In the genomic region with DNA sequence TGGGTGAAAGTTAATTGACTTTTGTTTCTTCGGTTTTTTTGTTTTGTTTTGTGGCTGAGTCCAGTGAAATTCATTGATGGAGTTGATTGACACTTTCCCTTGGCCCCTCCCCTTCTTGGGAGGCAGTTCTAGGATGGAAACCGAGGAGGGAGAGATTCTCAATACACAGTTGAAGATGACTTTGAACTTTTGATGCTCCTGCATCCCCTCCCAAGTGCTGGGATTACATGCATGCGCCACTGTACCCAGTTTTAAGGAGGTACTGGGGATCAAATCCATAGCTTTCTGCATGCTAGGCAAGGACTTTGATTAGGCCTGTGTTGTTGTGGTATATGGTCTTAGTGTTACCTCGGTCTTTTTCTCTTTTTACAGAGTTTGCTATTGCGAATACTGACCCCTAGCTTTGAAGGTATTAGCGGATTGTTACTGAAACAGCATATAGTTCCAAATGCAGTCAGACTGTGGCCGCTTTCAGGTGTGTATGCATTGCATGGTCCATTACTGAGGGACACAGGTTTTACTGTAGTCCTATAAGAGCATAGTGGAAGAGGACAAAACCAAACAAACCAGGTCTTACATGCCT, we compare ENCODE assay signal across 7 mouse cellular contexts. TPM values are rescaled to one million over a fixed set of nuclear protein-coding genes. Genes with fewer than 3 reads are reported as not detected.
DNase-seq lines count a peak whose midpoint lies in the region; ATAC-seq and TF ChIP-seq lines count a peak whose summit lies in the region.

No protein-coding gene starts in this region.

- H3K36me3 ChIP-seq in embryonic facial prominence, embryonic 12.5 days, result peaks cover 22% of the 10 kb centered on the region
- peaks cover 17% of the 10 kb centered on the region for H3K36me3 ChIP-seq in intestine, embryonic 14.5 days (ENCODE audit: control insufficient read depth, insufficient read depth, low read length)
- no peaks in the 10 kb centered on the region for H3K36me3 ChIP-seq in myocyte (ENCODE audit: control insufficient read depth, insufficient read depth)

- 38% methylated on average over 7 of the region's 7 CpGs for WGBS in embryonic facial prominence, embryonic 12.5 days
- 40% methylated on average over 7 of the region's 7 CpGs for WGBS in intestine, embryonic 14.5 days

- peaks cover 22% of the 10 kb centered on the region for H3K4me1 ChIP-seq in embryonic facial prominence, embryonic 12.5 days
- H3K4me1 ChIP-seq in intestine, embryonic 14.5 days (replicated peaks; ENCODE audit: control insufficient read depth, insufficient read depth, low read length), result peaks cover 16% of the 10 kb centered on the region

- TF ChIP-seq POLR2A in myocyte (IDR thresholded peaks at IDR 0.05; ENCODE audit: insufficient read length, low read depth), result no peak

- H3K27me3 ChIP-seq in embryonic facial prominence, embryonic 12.5 days, result no peaks in the 10 kb centered on the region
- no peaks in the 10 kb centered on the region for H3K27me3 ChIP-seq in intestine, embryonic 14.5 days (replicated peaks; ENCODE audit: control insufficient read depth, insufficient read depth, low read length)
- no peaks in the 10 kb centered on the region for H3K27me3 ChIP-seq in myocyte (ENCODE audit: control insufficient read depth, insufficient read depth, insufficient read length)

- H3K4me2 ChIP-seq in embryonic facial prominence, embryonic 12.5 days (replicated peaks), result peak overlapping the region; percentile 87
- H3K4me2 ChIP-seq in intestine, embryonic 14.5 days (ENCODE audit: low read length), result peak overlapping the region; percentile 91
- H3K4me2 ChIP-seq in myocyte (ENCODE audit: low read depth), result peak overlapping the region; percentile 90

- peak; percentile 41 for DNase-seq in retina, embryonic 14.5 days (ENCODE audit: low spot score)
- DNase-seq in retina, postnatal 1 day, result no peak
- no peak for DNase-seq in intestine, embryonic 14.5 days (ENCODE audit: low spot score)
- no peak for DNase-seq in adipocyte (ENCODE audit: low spot score)
- no peak for DNase-seq in adrenal gland, adult 8-10 months

- H3K79me2 ChIP-seq in myocyte (ENCODE audit: control insufficient read depth, insufficient read depth), result peaks cover 29% of the 10 kb centered on the region

- peak overlapping the region; percentile 71 for H3ac ChIP-seq in myocyte (ENCODE audit: control insufficient read depth, insufficient read length)

- H3K9me3 ChIP-seq in embryonic facial prominence, embryonic 12.5 days, result no peaks in the 10 kb centered on the region
- no peaks in the 10 kb centered on the region for H3K9me3 ChIP-seq in intestine, embryonic 14.5 days (ENCODE audit: control insufficient read depth, low read length)

- no peak for ATAC-seq in embryonic facial prominence, embryonic 12.5 days (ENCODE audit: insufficient number of reproducible peaks, insufficient read depth, low FRiP score, low TSS enrichment)
- ATAC-seq in intestine, embryonic 14.5 days (replicated peaks; ENCODE audit: low FRiP score, low TSS enrichment, low read depth), result no peak

- peak overlapping the region; percentile 92 for H3K27ac ChIP-seq in embryonic facial prominence, embryonic 12.5 days
- H3K27ac ChIP-seq in intestine, embryonic 14.5 days (ENCODE audit: low read depth), result peak overlapping the region; percentile 85

- peak overlapping the region; percentile 92 for H3K4me3 ChIP-seq in embryonic facial prominence, embryonic 12.5 days
- peak overlapping the region; percentile 85 for H3K4me3 ChIP-seq in intestine, embryonic 14.5 days (ENCODE audit: low read depth, low read length)
- H3K4me3 ChIP-seq in myocyte, result peak overlapping the region; percentile 75

- H3K9ac ChIP-seq in embryonic facial prominence, embryonic 12.5 days, result peak overlapping the region; percentile 95
- H3K9ac ChIP-seq in intestine, embryonic 14.5 days (ENCODE audit: low read length), result peak overlapping the region; percentile 94

TF ChIP-seq in myocyte, 11 proteins besides CTCF, POLR2A, EP300 and RAD21:
- TF ChIP-seq MYOG (IDR thresholded peaks at IDR 0.05; ENCODE audit: control insufficient read depth in 1 of 3, insufficient read depth in 1 of 3, insufficient read length in 2 of 3, low read depth in 2 of 3) (no peak), TCF3 (IDR thresholded peaks at IDR 0.05; ENCODE audit: insufficient read length, low read depth) (no peak), MYOD1 (IDR thresholded peaks at IDR 0.05; ENCODE audit: control insufficient read depth in 1 of 3, insufficient read length in 2 of 3, low read depth in 2 of 3) (no peak), USF1 (IDR thresholded peaks at IDR 0.05; ENCODE audit: low read depth) (no peak), CEBPB (IDR thresholded peaks at IDR 0.05; ENCODE audit: insufficient read depth, poor library complexity, severe bottlenecking) (no peak), E2F4 (IDR thresholded peaks at IDR 0.05; ENCODE audit: insufficient read depth) (no peak)
TF ChIP-seq in myocyte: peak in this region for 0.

RNA-seq across cellular contexts. Expression of a gene that starts 3.5 kb away (rescaled TPM):
- 55.5 and 58.2 TPM in 2 replicates for polyA plus RNA-seq in embryonic facial prominence, embryonic 12.5 days (2016; fragmentation: Nextera tagmentation; extraction: Ambion mirVana)
- 46.0 and 47.2 TPM in 2 replicates for polyA plus RNA-seq in intestine, embryonic 14.5 days (2014; fragmentation: Nextera tagmentation; extraction: Ambion mirVana)
- polyA plus RNA-seq in myocyte (2012; fragmentation: generic; extraction: Trizol), result 83.4 TPM
- total RNA-seq in adrenal gland, adult 8-10 months (2022), result 100 to 1,000 TPM in 1 of 4 experiments, 10 to 100 TPM in 3; 85.0 to 103 (median 86.7) TPM

RNA-seq across cellular contexts. Expression of a gene that starts 24.1 kb away (rescaled TPM):
- 73.1 and 102 TPM in 2 replicates for polyA plus RNA-seq in embryonic facial prominence, embryonic 12.5 days (2016; fragmentation: Nextera tagmentation; extraction: Ambion mirVana)
- 45.9 and 47.4 TPM in 2 replicates for polyA plus RNA-seq in intestine, embryonic 14.5 days (2014; fragmentation: Nextera tagmentation; extraction: Ambion mirVana)
- polyA plus RNA-seq in myocyte (2012; fragmentation: generic; extraction: Trizol), result 56.4 TPM
- 100 to 1,000 TPM in 2 of 4 experiments, 10 to 100 TPM in 2; 85.8 to 116 (median 97.7) TPM for total RNA-seq in adrenal gland, adult 8-10 months (2022)

RNA-seq across cellular contexts. Expression of a gene that starts 36.0 kb away (rescaled TPM):
- polyA plus RNA-seq in embryonic facial prominence, embryonic 12.5 days (2016; fragmentation: Nextera tagmentation; extraction: Ambion mirVana), result 1,455 and 1,462 TPM in 2 replicates
- 1,906 and 1,976 TPM in 2 replicates for polyA plus RNA-seq in intestine, embryonic 14.5 days (2014; fragmentation: Nextera tagmentation; extraction: Ambion mirVana)
- polyA plus RNA-seq in myocyte (2012; fragmentation: generic; extraction: Trizol), result 3,059 TPM
- 100 to 1,000 TPM; 669 to 739 (median 714) TPM for total RNA-seq in adrenal gland, adult 8-10 months (2022)

RNA-seq across cellular contexts. Expression of a gene that starts 51.0 kb away (rescaled TPM):
- 0.59 and 1.4 TPM in 2 replicates for polyA plus RNA-seq in embryonic facial prominence, embryonic 12.5 days (2016; fragmentation: Nextera tagmentation; extraction: Ambion mirVana)
- 0.70 and 0.85 TPM in 2 replicates for polyA plus RNA-seq in intestine, embryonic 14.5 days (2014; fragmentation: Nextera tagmentation; extraction: Ambion mirVana)
- polyA plus RNA-seq in myocyte (2012; fragmentation: generic; extraction: Trizol), result 0.16 TPM
- total RNA-seq in adrenal gland, adult 8-10 months (2022), result 1 to 10 TPM; 7.7 to 9.7 (median 8.8) TPM
